Mouse (Mus musculus): ENCODE measurements around the gene Fzd4.

DNA sequence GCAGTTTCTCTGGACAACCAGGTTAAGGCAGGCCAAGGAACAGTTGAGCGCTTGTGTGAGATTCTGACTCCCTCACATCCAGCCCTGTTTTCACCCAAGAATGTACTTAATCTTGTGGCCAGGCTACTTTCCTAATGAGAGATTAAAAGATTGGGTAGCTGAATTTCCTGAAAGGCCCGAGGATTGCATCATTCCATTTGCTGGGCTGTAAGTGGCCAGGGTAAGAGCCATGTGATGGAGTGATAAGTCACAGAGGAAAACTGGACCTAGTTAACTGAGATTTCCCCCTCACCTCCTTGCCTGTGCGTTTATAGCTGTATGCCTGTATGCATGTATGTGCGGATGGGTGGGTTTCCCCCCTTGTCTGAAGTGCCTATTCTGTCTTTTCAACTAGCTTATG, 11.9 kb downstream of the Fzd4 start:
- no peak for TF ChIP-seq CTCF (IDR thresholded peaks at IDR 0.05; ENCODE audit: low read depth, low read length)
- no peak for TF ChIP-seq TAL1 (conservative IDR thresholded peaks at IDR 0.05; ENCODE audit: low read depth, low read length)
- TF ChIP-seq GATA1 (IDR thresholded peaks at IDR 0.05; ENCODE audit: borderline replicate concordance, low read length): no peak
- TF ChIP-seq POLR2AphosphoS5 (IDR thresholded peaks at IDR 0.05; ENCODE audit: insufficient replicate concordance, low read depth, low read length): no peak

Measured in G1E (cell line).